Mouse (Mus musculus) limb, embryonic 13.5 days (tissue): ENCODE results near the gene Rapgef3. TPM values are rescaled to one million over a fixed set of nuclear protein-coding genes. Genes with fewer than 3 reads are reported as not detected.
A peak's percentile ranks its signal among the peaks of the same experiment; 100 is the strongest.

Experiments used
- ATAC-seq: fragments of 200-750 bp; cut with Nextera tagmentation; 2 replicates; pipeline ENCODE4 v1.8.0; 2017; ENCODE audit warnings: low read depth, moderate number of reproducible peaks, moderate TSS enrichment; ENCODE audit not compliant: low FRiP score
- H3K27ac ChIP-seq: fragments of 300-500 bp; sonication (generic); 2 replicates; pipeline ENCODE4 v1.5.1; 2015; ENCODE audit warnings: inconsistent platforms, mild to moderate bottlenecking, moderate library complexity
- H3K27me3 ChIP-seq: fragments of 300-500 bp; sonication (generic); 2 replicates; pipeline ENCODE4 v1.6.1; 2015; ENCODE audit warnings: mild to moderate bottlenecking, inconsistent platforms
- H3K36me3 ChIP-seq: fragments of 300-500 bp; sonication (generic); 2 replicates; pipeline ENCODE4 v1.6.1; 2015; ENCODE audit warnings: inconsistent platforms, mild to moderate bottlenecking, moderate library complexity
- H3K4me1 ChIP-seq: fragments of 300-500 bp; sonication (generic); 2 replicates; pipeline ENCODE4 v1.6.1; 2015; ENCODE audit warnings: inconsistent platforms
- H3K4me2 ChIP-seq: fragments of 300-500 bp; sonication (generic); replicated peaks from 2 replicates; pipeline ENCODE4 v1.6.1; 2015; ENCODE audit warnings: inconsistent platforms, mild to moderate bottlenecking, moderate library complexity
- H3K4me3 ChIP-seq: fragments of 300-500 bp; sonication (generic); 2 replicates; pipeline ENCODE4 v1.5.1; 2015; ENCODE audit warnings: moderate library complexity, mild to moderate bottlenecking, inconsistent platforms
- H3K9ac ChIP-seq: fragments of 300-500 bp; sonication (generic); 2 replicates; pipeline ENCODE4 v1.6.1; 2015; ENCODE audit warnings: mild to moderate bottlenecking, inconsistent platforms
- H3K9me3 ChIP-seq: fragments of 300-500 bp; sonication (generic); 2 replicates; pipeline ENCODE4 v1.6.1; 2016; ENCODE audit warnings: inconsistent platforms
- WGBS: fragments of 180-500 bp; shearing (Covaris S2); methylation state at CpG from one replicate; pipeline ENCODE4 v1.1.7; 2015; 5-methylcytosine and 5-hydroxymethylcytosine counted together
- polyA plus RNA-seq: library from polyadenylated mRNA; unstranded; fragments of >200 nt; fragmentation: Nextera tagmentation; extraction: Ambion mirVana; gene quantifications from 2 replicates; pipeline ENCODE4 v1.2.1, GENCODE M21; 2015

Gene Rapgef3
- polyA plus RNA-seq, 1 experiment from 2014 or later = 11.2 TPM

- 55% methylated on average over 20 of the region's 20 CpGs for WGBS
- H3K27me3 ChIP-seq = no peaks in the 10 kb centered on the region
- peaks cover 4% of the 10 kb centered on the region for H3K4me1 ChIP-seq
- H3K4me2 ChIP-seq = no peak overlapping the region
- no peaks in the 10 kb centered on the region for H3K9me3 ChIP-seq
- no peak for ATAC-seq
- peaks cover 52% of the 10 kb centered on the region for H3K36me3 ChIP-seq
- H3K4me3 ChIP-seq = no peak overlapping the region
- H3K9ac ChIP-seq = no peak overlapping the region
- no peak overlapping the region for H3K27ac ChIP-seq
Measured at GRCm38 (mm10) chr15:97789761-97790505, 22.2 kb upstream of the Rapgef3 start.

GRCm38 (mm10) chr15:97788821-97789220 lies 21.0 kb upstream of the Rapgef3 start:
- H3K4me3 ChIP-seq = no peak overlapping the region
- peaks cover 41% of the 10 kb centered on the region for H3K36me3 ChIP-seq
- no peaks in the 10 kb centered on the region for H3K27me3 ChIP-seq
- WGBS = 72% methylated on average over 6 of the region's 6 CpGs
- H3K4me2 ChIP-seq = no peak overlapping the region
- no peak overlapping the region for H3K9ac ChIP-seq
- no peak overlapping the region for H3K27ac ChIP-seq
- ATAC-seq = no peak
- H3K9me3 ChIP-seq = no peaks in the 10 kb centered on the region
- H3K4me1 ChIP-seq = peaks cover 8% of the 10 kb centered on the region

- Histone ChIP-seq H3K36me3 (peaks cover 33% of the 10 kb centered on the region), H3K4me3 (no peak overlapping the region), H3K4me1 (peaks cover 8% of the 10 kb centered on the region), H3K27me3 (no peaks in the 10 kb centered on the region), H3K9me3 (no peaks in the 10 kb centered on the region), H3K9ac (no peak overlapping the region; the same call in 1 of the 2 replicates), H3K4me2 (no peak overlapping the region), H3K27ac (no peak overlapping the region)
- 69% methylated on average over 19 of the region's 19 CpGs for WGBS
- no peak for ATAC-seq
Measured at GRCm38 (mm10) chr15:97787799-97788667, 20.3 kb upstream of the Rapgef3 start.

GRCm38 (mm10) chr15:97787148-97787798 lies 19.5 kb upstream of the Rapgef3 start:
- Histone ChIP-seq H3K4me2 (no peak overlapping the region), H3K9me3 (no peaks in the 10 kb centered on the region), H3K27me3 (no peaks in the 10 kb centered on the region), H3K36me3 (peaks cover 26% of the 10 kb centered on the region), H3K9ac (no peak overlapping the region; the same call in 1 of the 2 replicates), H3K4me1 (peaks cover 16% of the 10 kb centered on the region), H3K27ac (peak overlapping the region; percentile 33; the same call in 1 of the 2 replicates), H3K4me3 (no peak overlapping the region)
- ATAC-seq = no peak
- 81% methylated on average over 7 of the region's 7 CpGs for WGBS

- 73% methylated on average over 10 of the region's 10 CpGs for WGBS
- H3K9me3 ChIP-seq = no peaks in the 10 kb centered on the region
- H3K4me3 ChIP-seq = no peak overlapping the region
- no peak overlapping the region; the same call in 1 of the 2 replicates for H3K4me2 ChIP-seq
- no peak for ATAC-seq
- peaks cover 23% of the 10 kb centered on the region for H3K4me1 ChIP-seq
- no peak overlapping the region for H3K27ac ChIP-seq
- no peaks in the 10 kb centered on the region for H3K27me3 ChIP-seq
- H3K36me3 ChIP-seq = peaks cover 19% of the 10 kb centered on the region
- H3K9ac ChIP-seq = no peak overlapping the region
Measured at GRCm38 (mm10) chr15:97786412-97787112, 18.8 kb upstream of the Rapgef3 start.

- Histone ChIP-seq H3K4me2 (no peak overlapping the region; the same call in none of the 2 replicates), H3K4me1 (peaks cover 30% of the 10 kb centered on the region), H3K4me3 (no peak overlapping the region), H3K36me3 (peaks cover 12% of the 10 kb centered on the region), H3K9me3 (no peaks in the 10 kb centered on the region), H3K9ac (no peak overlapping the region), H3K27ac (no peak overlapping the region), H3K27me3 (no peaks in the 10 kb centered on the region)
- WGBS = 75% methylated on average over 9 of the region's 9 CpGs
- no peak for ATAC-seq
Measured at GRCm38 (mm10) chr15:97785731-97786411, 18.1 kb upstream of the Rapgef3 start.

- peak; percentile 7; the same call in 1 of the 2 replicates for ATAC-seq
- H3K4me1 ChIP-seq = peaks cover 42% of the 10 kb centered on the region
- H3K27ac ChIP-seq = no peak overlapping the region
- peak overlapping the region; percentile 72 for H3K4me3 ChIP-seq
- H3K4me2 ChIP-seq = peak overlapping the region; percentile 95
- H3K36me3 ChIP-seq = peaks cover 2% of the 10 kb centered on the region; the same call in 1 of the 2 replicates
- no peaks in the 10 kb centered on the region for H3K27me3 ChIP-seq
- peak overlapping the region; percentile 87 for H3K9ac ChIP-seq
- WGBS = 6% methylated on average over 45 of the region's 45 CpGs
- H3K9me3 ChIP-seq = no peaks in the 10 kb centered on the region
Measured at GRCm38 (mm10) chr15:97784561-97785161, 16.9 kb upstream of the Rapgef3 start.

- H3K4me3 ChIP-seq = peak overlapping the region; percentile 72
- ATAC-seq = peak; percentile 69; the same call in 1 of the 2 replicates
- H3K4me2 ChIP-seq = peak overlapping the region; percentile 95
- peaks cover 44% of the 10 kb centered on the region for H3K4me1 ChIP-seq
- WGBS = 2% methylated on average over 39 of the region's 39 CpGs
- H3K9me3 ChIP-seq = no peaks in the 10 kb centered on the region
- no peak overlapping the region for H3K27ac ChIP-seq
- peak overlapping the region; percentile 87 for H3K9ac ChIP-seq
- no peaks in the 10 kb centered on the region for H3K27me3 ChIP-seq
- no peaks in the 10 kb centered on the region for H3K36me3 ChIP-seq
Measured at GRCm38 (mm10) chr15:97784092-97784559, 16.4 kb upstream of the Rapgef3 start.

- ATAC-seq = peak; percentile 25; the same call in 1 of the 2 replicates
- H3K4me3 ChIP-seq = peak overlapping the region; percentile 23; the same call in 1 of the 2 replicates
Measured at GRCm38 (mm10) chr15:97782749-97783105, 15.0 kb upstream of the Rapgef3 start.

GRCm38 (mm10) chr15:97781961-97782748 lies 14.4 kb upstream of the Rapgef3 start:
- no peaks in the 10 kb centered on the region for H3K27me3 ChIP-seq
- H3K9me3 ChIP-seq = no peaks in the 10 kb centered on the region
- H3K4me2 ChIP-seq = peak overlapping the region; percentile 53
- peak overlapping the region; percentile 76; the same call in 1 of the 2 replicates for H3K27ac ChIP-seq
- ATAC-seq = 0 out of 2 replicates have a peak, but pooled peaks have one; percentile 25
- peak overlapping the region; percentile 23 for H3K4me3 ChIP-seq
- WGBS = 2% methylated on average over 24 of the region's 24 CpGs
- H3K4me1 ChIP-seq = peaks cover 44% of the 10 kb centered on the region
- H3K9ac ChIP-seq = 0 out of 2 replicates have a peak overlapping the region, but pooled peaks have one; percentile 5
- H3K36me3 ChIP-seq = no peaks in the 10 kb centered on the region

More at GRCm38 (mm10) chr15:97782749-97783105, 15.0 kb upstream of the Rapgef3 start:
- WGBS = 9% methylated on average over 9 of the region's 9 CpGs
- Histone ChIP-seq H3K27me3 (no peaks in the 10 kb centered on the region), H3K4me1 (peaks cover 44% of the 10 kb centered on the region), H3K4me2 (peak overlapping the region; percentile 53), H3K9me3 (no peaks in the 10 kb centered on the region), H3K36me3 (no peaks in the 10 kb centered on the region), H3K27ac (peak overlapping the region; percentile 76; the same call in 1 of the 2 replicates), H3K9ac (0 out of 2 replicates have a peak overlapping the region, but pooled peaks have one; percentile 5)
